Mouse (Mus musculus): ENCODE results near the gene Olfr145. TPM values are rescaled to one million over a fixed set of nuclear protein-coding genes. Genes with fewer than 3 reads are reported as not detected.

The Olfr145 gene
- not detected in 2 replicates for polyA plus RNA-seq (2015; fragmentation: Nextera tagmentation; extraction: Ambion mirVana)

- Histone ChIP-seq H3K27me3 (no peaks in the 10 kb centered on the region), H3K9me3 (replicated peaks) (no peaks in the 10 kb centered on the region), H3K36me3 (no peaks in the 10 kb centered on the region), H3K4me1 (replicated peaks) (no peaks in the 10 kb centered on the region), H3K27ac (no peak within 1 kb of the TSS), H3K4me2 (no peak within 1 kb of the TSS), H3K9ac (no peak within 1 kb of the TSS), H3K4me3 (replicated peaks) (no peak within 1 kb of the TSS)
- ATAC-seq (ENCODE audit: low read depth), result no peak
- no peak for DNase-seq
- WGBS (ENCODE audit: insufficient replicate concordance), result 37% methylated on average over 2 of the region's 2 CpGs
Measured at GRCm38 (mm10) chr9:37896661-37897060, at the start of gene Olfr145. Gene Olfr145 (plus strand): TSS chr9:37896724.

- ATAC-seq (ENCODE audit: low read depth) (no peak), DNase-seq (no peak)
- Histone ChIP-seq H3K27me3 (no peaks in the 10 kb centered on the region), H3K9ac (no peak overlapping the region), H3K9me3 (replicated peaks) (no peaks in the 10 kb centered on the region), H3K4me2 (no peak overlapping the region), H3K36me3 (no peaks in the 10 kb centered on the region), H3K27ac (no peak overlapping the region), H3K4me3 (replicated peaks) (no peak overlapping the region), H3K4me1 (replicated peaks) (no peaks in the 10 kb centered on the region)
- 59% methylated on average over 2 of the region's 2 CpGs for WGBS (ENCODE audit: insufficient replicate concordance)
Measured at GRCm38 (mm10) chr9:37849267-37849666, 47.3 kb upstream of the Olfr145 start.

GRCm38 (mm10) chr9:37853969-37854368, 42.6 kb upstream of the Olfr145 start, which contains the start of gene Olfr877:
Gene Olfr877 (plus strand): TSS chr9:37854269.
- Histone ChIP-seq H3K27ac (no peak within 1 kb of the TSS), H3K27me3 (no peaks in the 10 kb centered on the region), H3K36me3 (no peaks in the 10 kb centered on the region), H3K4me3 (replicated peaks) (no peak within 1 kb of the TSS), H3K4me1 (replicated peaks) (no peaks in the 10 kb centered on the region), H3K9me3 (replicated peaks) (no peaks in the 10 kb centered on the region), H3K9ac (no peak within 1 kb of the TSS), H3K4me2 (no peak within 1 kb of the TSS)
- DNase-seq, result no peak
- no peak for ATAC-seq (ENCODE audit: low read depth)
- 54% methylated on average over 4 of the region's 4 CpGs for WGBS (ENCODE audit: insufficient replicate concordance)

GRCm38 (mm10) chr9:37863325-37863724, 33.2 kb upstream of the Olfr145 start:
- H3K9me3 ChIP-seq (replicated peaks), result no peaks in the 10 kb centered on the region
- WGBS (ENCODE audit: insufficient replicate concordance), result 56% methylated on average over 1 of the region's 1 CpGs
- no peak overlapping the region for H3K27ac ChIP-seq
- H3K27me3 ChIP-seq, result no peaks in the 10 kb centered on the region
- no peak overlapping the region for H3K4me2 ChIP-seq
- no peak overlapping the region for H3K4me3 ChIP-seq (replicated peaks)
- H3K9ac ChIP-seq, result no peak overlapping the region
- ATAC-seq (ENCODE audit: low read depth), result no peak
- H3K4me1 ChIP-seq (replicated peaks), result no peaks in the 10 kb centered on the region
- DNase-seq, result no peak
- no peaks in the 10 kb centered on the region for H3K36me3 ChIP-seq

GRCm38 (mm10) chr9:37870246-37870645, 26.3 kb upstream of the Olfr145 start:
- WGBS (ENCODE audit: insufficient replicate concordance), result 25% methylated on average over 1 of the region's 1 CpGs
- DNase-seq (no peak), ATAC-seq (ENCODE audit: low read depth) (no peak)
- Histone ChIP-seq H3K4me1 (replicated peaks) (no peaks in the 10 kb centered on the region), H3K9me3 (replicated peaks) (no peaks in the 10 kb centered on the region), H3K4me2 (no peak overlapping the region), H3K27me3 (no peaks in the 10 kb centered on the region), H3K9ac (no peak overlapping the region), H3K36me3 (no peaks in the 10 kb centered on the region), H3K4me3 (replicated peaks) (no peak overlapping the region), H3K27ac (no peak overlapping the region)

GRCm38 (mm10) chr9:37871097-37871496, 25.4 kb upstream of the Olfr145 start:
- no peak overlapping the region for H3K9ac ChIP-seq
- H3K27ac ChIP-seq, result no peak overlapping the region
- no peaks in the 10 kb centered on the region for H3K4me1 ChIP-seq (replicated peaks)
- no peaks in the 10 kb centered on the region for H3K36me3 ChIP-seq
- no peaks in the 10 kb centered on the region for H3K9me3 ChIP-seq (replicated peaks)
- ATAC-seq (ENCODE audit: low read depth) (no peak), DNase-seq (no peak)
- no peak overlapping the region for H3K4me3 ChIP-seq (replicated peaks)
- WGBS (ENCODE audit: insufficient replicate concordance), result 56% methylated on average over 1 of the region's 1 CpGs
- H3K27me3 ChIP-seq, result no peaks in the 10 kb centered on the region
- H3K4me2 ChIP-seq, result no peak overlapping the region

- Histone ChIP-seq H3K4me2 (no peak overlapping the region), H3K36me3 (no peaks in the 10 kb centered on the region), H3K9ac (no peak overlapping the region), H3K4me1 (replicated peaks) (no peaks in the 10 kb centered on the region), H3K9me3 (replicated peaks) (no peaks in the 10 kb centered on the region), H3K27ac (no peak overlapping the region), H3K27me3 (no peaks in the 10 kb centered on the region), H3K4me3 (replicated peaks) (no peak overlapping the region)
- ATAC-seq (ENCODE audit: low read depth) (no peak), DNase-seq (no peak)
- WGBS (ENCODE audit: insufficient replicate concordance), result 31% methylated on average over 1 of the region's 1 CpGs
Measured at GRCm38 (mm10) chr9:37871536-37871935, 25.0 kb upstream of the Olfr145 start.

- no peak overlapping the region for H3K9ac ChIP-seq
- 32% methylated on average over 2 of the region's 2 CpGs for WGBS (ENCODE audit: insufficient replicate concordance)
- no peaks in the 10 kb centered on the region for H3K36me3 ChIP-seq
- H3K27ac ChIP-seq, result no peak overlapping the region
- DNase-seq (no peak), ATAC-seq (ENCODE audit: low read depth) (no peak)
- H3K9me3 ChIP-seq (replicated peaks), result no peaks in the 10 kb centered on the region
- H3K27me3 ChIP-seq, result no peaks in the 10 kb centered on the region
- H3K4me1 ChIP-seq (replicated peaks), result no peaks in the 10 kb centered on the region
- no peak overlapping the region for H3K4me3 ChIP-seq (replicated peaks)
- H3K4me2 ChIP-seq, result no peak overlapping the region
Measured at GRCm38 (mm10) chr9:37890960-37891359, 5.6 kb upstream of the Olfr145 start.

- 44% methylated on average over 3 of the region's 3 CpGs for WGBS (ENCODE audit: insufficient replicate concordance)
- Histone ChIP-seq H3K27me3 (no peaks in the 10 kb centered on the region), H3K36me3 (no peaks in the 10 kb centered on the region), H3K4me3 (replicated peaks) (no peak overlapping the region), H3K4me2 (no peak overlapping the region), H3K9me3 (replicated peaks) (no peaks in the 10 kb centered on the region), H3K27ac (no peak overlapping the region), H3K4me1 (replicated peaks) (no peaks in the 10 kb centered on the region), H3K9ac (no peak overlapping the region)
- ATAC-seq (ENCODE audit: low read depth), result no peak
- no peak for DNase-seq
Measured at GRCm38 (mm10) chr9:37905555-37905954, 9.0 kb downstream of the Olfr145 start.

- DNase-seq (no peak), ATAC-seq (ENCODE audit: low read depth) (no peak)
- H3K4me1 ChIP-seq (replicated peaks), result no peaks in the 10 kb centered on the region
- no peaks in the 10 kb centered on the region for H3K36me3 ChIP-seq
- no peaks in the 10 kb centered on the region for H3K9me3 ChIP-seq (replicated peaks)
- no peaks in the 10 kb centered on the region for H3K27me3 ChIP-seq
- no peak within 1 kb of the TSS for H3K27ac ChIP-seq
- H3K4me2 ChIP-seq, result no peak within 1 kb of the TSS
- H3K4me3 ChIP-seq (replicated peaks), result no peak within 1 kb of the TSS
- no peak within 1 kb of the TSS for H3K9ac ChIP-seq
- 38% methylated on average over 2 of the region's 2 CpGs for WGBS (ENCODE audit: insufficient replicate concordance)
Measured at GRCm38 (mm10) chr9:37917540-37917939, 21.0 kb downstream of the Olfr145 start, which contains the start of gene Olfr878. Gene Olfr878 (plus strand): TSS chr9:37917840.

- Histone ChIP-seq H3K36me3 (no peaks in the 10 kb centered on the region), H3K27me3 (no peaks in the 10 kb centered on the region), H3K27ac (no peak overlapping the region), H3K9me3 (replicated peaks) (no peaks in the 10 kb centered on the region), H3K4me2 (no peak overlapping the region), H3K4me3 (replicated peaks) (no peak overlapping the region), H3K4me1 (replicated peaks) (no peaks in the 10 kb centered on the region), H3K9ac (no peak overlapping the region)
- no peak for DNase-seq
- WGBS (ENCODE audit: insufficient replicate concordance), result 37% methylated on average over 1 of the region's 1 CpGs
- ATAC-seq (ENCODE audit: low read depth), result no peak
Measured at GRCm38 (mm10) chr9:37918018-37918417, 21.5 kb downstream of the Olfr145 start.

- WGBS (ENCODE audit: insufficient replicate concordance), result 68% methylated on average over 5 of the region's 5 CpGs
- Histone ChIP-seq H3K36me3 (no peaks in the 10 kb centered on the region), H3K9me3 (replicated peaks) (no peaks in the 10 kb centered on the region), H3K27me3 (no peaks in the 10 kb centered on the region), H3K27ac (no peak overlapping the region), H3K4me3 (replicated peaks) (no peak overlapping the region), H3K9ac (no peak overlapping the region), H3K4me1 (replicated peaks) (no peaks in the 10 kb centered on the region), H3K4me2 (no peak overlapping the region)
- DNase-seq (no peak), ATAC-seq (ENCODE audit: low read depth) (no peak)
Measured at GRCm38 (mm10) chr9:37924194-37924593, 27.7 kb downstream of the Olfr145 start.

All from liver, embryonic 13.5 days (tissue).